Mouse (Mus musculus) Muller cell, postnatal 12 days (primary cell): ENCODE data around the gene Cd1d1.
A peak's percentile ranks its signal among the peaks of the same experiment; 100 is the strongest.
"Not testable (repeated sequence)": the region's sequence is repeated elsewhere in the genome, so short reads cannot be mapped to it uniquely, and the experiment has no call there.

Experiments
- DNase-seq: peaks from one replicate; pipeline ENCODE4 v3.0.0-alpha.2; 2015; ENCODE audit errors: inconsistent ontology term

The Cd1d1 gene

GRCm38 (mm10) chr3:86999415-86999740, at the start of gene Cd1d1:
Gene Cd1d1, minus strand, starts transcription at chr3:86999441.
- DNase-seq: peak; percentile 12

GRCm38 (mm10) chr3:87047801-87048200, 48.6 kb upstream of the Cd1d1 start:
- DNase-seq: peak; percentile 49

- DNase-seq: no peak
Observed at GRCm38 (mm10) chr3:87041733-87042132, 42.5 kb upstream of the Cd1d1 start.

- DNase-seq: no peak
Observed at GRCm38 (mm10) chr3:87038500-87038899, 39.3 kb upstream of the Cd1d1 start.

- DNase-seq: no peak
Observed at GRCm38 (mm10) chr3:87034061-87034460, 34.8 kb upstream of the Cd1d1 start.

GRCm38 (mm10) chr3:87033357-87033756, 34.1 kb upstream of the Cd1d1 start:
- peak; percentile 67 for DNase-seq

- peak; percentile 68 for DNase-seq
Observed at GRCm38 (mm10) chr3:87030855-87031254, 31.6 kb upstream of the Cd1d1 start.

GRCm38 (mm10) chr3:87017707-87018106, 18.5 kb upstream of the Cd1d1 start:
- DNase-seq: no peak

- DNase-seq: no peak
Observed at GRCm38 (mm10) chr3:87017001-87017400, 17.8 kb upstream of the Cd1d1 start.

GRCm38 (mm10) chr3:87015931-87016330, 16.7 kb upstream of the Cd1d1 start:
- DNase-seq: no peak

- not testable (repeated sequence) for DNase-seq
Observed at GRCm38 (mm10) chr3:87012406-87012805, 13.2 kb upstream of the Cd1d1 start.

- DNase-seq: not testable (repeated sequence)
Observed at GRCm38 (mm10) chr3:87008281-87008680, 9.0 kb upstream of the Cd1d1 start.

- no peak for DNase-seq
Observed at GRCm38 (mm10) chr3:87000676-87001075, 1.4 kb upstream of the Cd1d1 start.

- no peak for DNase-seq
Observed at GRCm38 (mm10) chr3:87000051-87000450, 810 bp upstream of the Cd1d1 start.

- peak; percentile 73 for DNase-seq
Observed at GRCm38 (mm10) chr3:86998433-86999414, 517 bp downstream of the Cd1d1 start.

GRCm38 (mm10) chr3:86996111-86996510, 3.1 kb downstream of the Cd1d1 start:
- DNase-seq: no peak

GRCm38 (mm10) chr3:86995381-86995780, 3.9 kb downstream of the Cd1d1 start:
- DNase-seq: no peak

- not testable (repeated sequence) for DNase-seq
Observed at GRCm38 (mm10) chr3:86986969-86987368, 12.3 kb downstream of the Cd1d1 start.

GRCm38 (mm10) chr3:86986490-86986889, 12.8 kb downstream of the Cd1d1 start:
- DNase-seq: no peak

- no peak for DNase-seq
Observed at GRCm38 (mm10) chr3:86983382-86983781, 15.9 kb downstream of the Cd1d1 start.

- peak; percentile 63 for DNase-seq
Observed at GRCm38 (mm10) chr3:86976546-86976945, 22.7 kb downstream of the Cd1d1 start.

- no peak for DNase-seq
Observed at GRCm38 (mm10) chr3:86975150-86975549, 24.1 kb downstream of the Cd1d1 start.

GRCm38 (mm10) chr3:86962665-86963435, 36.4 kb downstream of the Cd1d1 start:
- DNase-seq: no peak
